Mouse (Mus musculus) liver, embryonic 14.5 days (tissue): ENCODE measurements around the gene Tmem39b.

Experiments
- CTCF ChIP-seq: IDR thresholded peaks from 2 replicates; pipeline ENCODE4 v1.5.1; 2016; ENCODE audit warnings: antibody characterized with exemption, low read depth, control low read depth
- EP300 ChIP-seq: IDR thresholded peaks from 2 replicates; pipeline ENCODE4 v1.6.1; 2016; ENCODE audit warnings: antibody characterized with exemption, low read depth

DNA sequence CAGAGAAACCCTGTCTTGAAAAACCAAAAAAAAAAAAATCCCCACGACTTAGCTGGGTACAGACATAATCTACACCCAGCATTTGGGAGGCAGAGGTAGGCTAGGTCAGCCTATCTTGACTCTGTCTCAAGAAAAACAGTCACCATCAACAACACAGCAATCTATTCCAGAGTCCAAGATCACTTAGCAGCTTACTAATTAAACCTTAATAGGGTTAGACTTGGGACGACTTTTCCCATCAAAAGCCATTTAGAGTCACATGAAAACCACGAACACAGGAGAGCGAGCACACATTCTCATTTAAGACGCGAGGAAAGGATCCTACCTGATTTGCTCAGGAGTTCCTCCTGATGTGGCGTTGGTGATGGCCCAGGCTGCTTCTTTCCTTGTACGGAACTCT is 46.3 kb downstream of the Tmem39b start:
- TF ChIP-seq EP300 = no peak
- no peak for TF ChIP-seq CTCF
